Mouse (Mus musculus): ENCODE results near the gene Zfp300.
A peak's percentile ranks its signal among the peaks of the same experiment; 100 is the strongest.

The Zfp300 gene

DNA sequence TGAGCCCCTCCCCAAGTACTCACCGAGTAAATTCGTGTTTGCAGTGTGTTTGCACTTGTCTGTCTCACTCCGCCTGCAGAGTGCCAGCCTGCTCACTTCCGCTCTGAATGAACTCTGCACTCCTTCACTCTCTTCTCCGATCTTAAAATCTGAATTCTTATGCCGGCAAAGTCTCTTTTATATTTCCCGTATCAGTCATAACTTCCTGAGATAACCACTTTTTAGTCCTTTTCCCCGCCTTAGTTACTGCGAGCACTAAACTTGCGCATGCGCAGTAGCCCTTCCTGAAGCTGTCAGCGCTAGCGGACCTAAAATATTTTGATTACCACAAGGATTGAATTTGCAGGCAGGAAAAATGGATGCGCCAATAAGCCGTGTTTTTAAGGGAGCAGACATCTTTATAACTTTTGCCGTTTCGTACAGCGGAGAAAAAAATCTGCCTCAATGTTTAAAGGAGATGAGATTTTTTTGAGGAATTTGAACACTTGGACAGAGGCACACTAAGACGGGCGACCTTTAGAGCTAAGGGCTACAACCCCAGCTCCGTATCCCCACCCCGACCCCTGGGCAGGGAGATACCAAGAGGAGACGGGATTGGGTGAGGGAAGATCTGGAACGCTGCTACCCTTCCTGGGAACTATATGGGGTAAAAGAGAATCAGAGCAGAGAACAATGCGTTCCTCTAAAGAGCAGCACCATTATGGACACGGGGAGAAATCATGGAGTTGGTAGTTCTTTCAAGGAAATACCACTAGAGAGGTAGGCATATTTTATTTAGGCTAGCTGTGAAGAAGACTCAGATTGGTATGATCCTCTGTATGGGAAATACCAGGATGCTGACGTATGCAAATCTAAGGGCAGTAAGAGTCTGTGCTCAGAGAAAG lies at the start of gene Zfp300:
Zfp300 (minus strand) TSS at position 545 of the 884 bp plus-strand sequence.
- DNase-seq: peak; percentile 81

DNA sequence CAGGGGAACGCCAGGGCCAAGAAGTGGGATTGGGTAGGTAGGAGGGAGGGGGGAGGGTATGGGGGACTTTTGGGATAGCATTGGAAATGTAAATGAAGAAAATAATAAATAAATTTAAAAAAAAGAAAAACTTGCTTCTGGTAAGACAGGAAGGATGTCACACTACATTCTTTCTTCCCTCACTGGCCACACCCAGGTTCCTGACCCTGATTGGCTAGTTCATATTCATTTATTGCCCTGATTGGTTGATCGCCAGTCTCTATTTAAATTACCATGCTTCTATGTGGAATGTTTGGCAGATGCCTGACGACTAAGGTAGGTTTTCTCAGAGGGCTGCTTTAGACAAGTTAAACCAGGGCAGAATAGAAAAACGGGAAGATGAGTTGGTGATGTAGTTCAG lies 26.2 kb upstream of the Zfp300 start, which contains the start of gene Ssxa1:
Ssxa1 (plus strand) TSS at position 301 of the 400 bp plus-strand sequence.
- DNase-seq: no peak

DNA sequence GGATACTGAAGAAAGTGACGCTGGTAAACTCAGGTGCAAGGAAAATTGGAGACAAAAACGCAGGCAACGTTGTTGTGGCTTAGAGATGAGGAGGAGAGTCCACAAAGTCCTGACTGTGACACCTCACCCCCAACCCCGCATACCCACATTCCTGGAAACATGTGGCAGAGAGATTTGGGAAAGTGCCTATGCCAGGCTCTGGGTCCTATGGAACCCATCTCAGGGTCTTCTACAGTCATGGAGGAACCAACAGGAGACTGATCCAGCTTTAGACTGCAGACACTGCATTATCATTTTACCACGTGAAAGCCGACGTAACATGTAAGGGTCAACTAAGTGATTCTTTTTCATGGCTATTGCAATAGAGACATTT lies 526 bp upstream of the Zfp300 start:
- no peak for DNase-seq

DNA sequence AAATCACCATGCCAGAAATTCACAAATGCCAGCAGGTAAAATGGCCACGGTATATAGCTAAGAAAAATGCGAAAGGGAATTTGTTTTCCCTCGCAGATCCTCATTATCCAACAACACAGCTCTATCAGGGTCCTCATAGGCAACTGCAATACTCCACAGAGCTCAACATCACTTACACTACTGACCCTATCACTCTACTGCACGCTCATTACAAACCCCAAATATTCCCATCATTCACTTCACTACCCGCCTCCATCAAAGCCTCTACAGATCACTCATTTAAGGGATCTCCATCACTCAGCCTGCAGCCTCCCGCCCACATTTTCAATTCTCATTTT lies 713 bp downstream of the Zfp300 start:
- DNase-seq: no peak

- no peak for DNase-seq
Measured at GRCm38 (mm10) chrX:21068106-21068505, 21.2 kb downstream of the Zfp300 start, which contains the start of gene Spaca5. Gene Spaca5 (plus strand): TSS chrX:21068406.

DNA sequence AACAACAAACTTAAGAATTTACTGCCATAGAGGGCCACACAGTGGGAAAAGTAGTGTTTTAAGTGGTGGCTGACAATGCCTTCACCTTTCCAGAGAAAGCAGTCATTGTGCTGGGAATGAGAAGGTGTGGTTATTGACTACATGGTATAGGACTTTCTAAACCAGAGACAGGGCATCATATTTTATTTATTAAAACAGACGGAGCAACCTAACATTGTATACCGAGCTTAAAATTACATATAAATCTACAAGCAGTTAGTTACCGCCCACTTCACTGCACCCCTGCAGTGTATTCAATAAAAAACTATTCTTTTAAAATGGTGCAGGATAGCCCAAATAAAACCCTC lies 26.8 kb downstream of the Zfp300 start:
- DNase-seq: peak; percentile 14

- peak; percentile 82 for DNase-seq
Measured at GRCm38 (mm10) chrX:21061866-21062543, 27.3 kb downstream of the Zfp300 start, which contains the start of gene Zfp182. Gene Zfp182 (minus strand): TSS chrX:21062316.

- no peak for DNase-seq
Measured at GRCm38 (mm10) chrX:21061460-21061859, 27.9 kb downstream of the Zfp300 start.

Measured in cerebellum, adult 9-10 months (tissue).